Mouse (Mus musculus) spleen, adult 2 months (tissue): Measurements from ENCODE around the gene Pter. TPM values are rescaled to one million over a fixed set of nuclear protein-coding genes. Genes with fewer than 3 reads are reported as not detected.

Experiments used
- DNase-seq, 2 experiments: peaks; one replicate each; pipeline versions ENCODE4 v3.0.0 to v3.0.0-alpha.2; 2012 to 2021; ENCODE audit warnings: low spot score in 2 of 2, low read depth in 1 of 2
- H3K27ac ChIP-seq: fragments of 200-500 bp; 2 replicates; pipeline ENCODE4 v1.5.1; 2012; ENCODE audit warnings: low read length, inconsistent platforms; ENCODE audit not compliant: insufficient read depth
- H3K27me3 ChIP-seq: fragments of 200-500 bp; 2 replicates; pipeline ENCODE4 v1.6.1; 2012; ENCODE audit warnings: mild to moderate bottlenecking, moderate library complexity, low read length, inconsistent platforms; ENCODE audit not compliant: control insufficient read depth, insufficient read depth
- H3K36me3 ChIP-seq: fragments of 200-500 bp; 2 replicates; pipeline ENCODE4 v1.6.1; 2012; ENCODE audit warnings: mild to moderate bottlenecking, low read length, inconsistent platforms; ENCODE audit not compliant: control insufficient read depth, insufficient read depth
- H3K4me1 ChIP-seq: fragments of 200-500 bp; 2 replicates; pipeline ENCODE4 v1.6.1; 2011; ENCODE audit warnings: inconsistent platforms; ENCODE audit not compliant: control insufficient read depth, insufficient read depth, insufficient read length
- H3K4me3 ChIP-seq: fragments of 200-500 bp; 2 replicates; pipeline ENCODE4 v1.5.1; 2011; ENCODE audit warnings: mild to moderate bottlenecking, inconsistent platforms; ENCODE audit not compliant: insufficient read depth, insufficient read length; ENCODE audit errors: extremely low read depth
- CTCF ChIP-seq: fragments of 200-500 bp; IDR thresholded peaks from 2 replicates; pipeline ENCODE4 v1.5.1; 2011; ENCODE audit warnings: mild to moderate bottlenecking, inconsistent platforms; ENCODE audit not compliant: insufficient read depth, insufficient read length, insufficient replicate concordance; ENCODE audit errors: extremely low read depth
- POLR2A ChIP-seq: fragments of 200-500 bp; IDR thresholded peaks from 2 replicates; pipeline ENCODE4 v1.6.1; 2011; ENCODE audit warnings: low read depth, low read length, inconsistent platforms
- WGBS: fragments of 180-500 bp; shearing (Covaris S2); methylation state at CpG from one replicate; pipeline ENCODE4 v1.1.7; 2018; 5-methylcytosine and 5-hydroxymethylcytosine counted together
- polyA plus RNA-seq: library from polyadenylated mRNA; depleted of rRNA; stranded (reverse); fragments of >200 nt; gene quantifications from 2 replicates; pipeline ENCODE4 v1.2.3, GENCODE M21; 2012

The Pter gene
- polyA plus RNA-seq, 1 experiment = 0.54 TPM

- H3K27me3 ChIP-seq = peaks cover 16% of the 10 kb centered on the region
- no peak overlapping the region for H3K27ac ChIP-seq
- H3K4me3 ChIP-seq = no peak overlapping the region
- TF ChIP-seq POLR2A (no peak), CTCF (no peak)
- H3K4me1 ChIP-seq = peaks cover 8% of the 10 kb centered on the region
- 33% methylated on average over 18 of the region's 18 CpGs for WGBS
- no peak for DNase-seq
- no peaks in the 10 kb centered on the region for H3K36me3 ChIP-seq
Measured at GRCm38 (mm10) chr2:13009261-13009972, 85.6 kb downstream of the Pter start.

- 10% methylated on average over 31 of the region's 31 CpGs for WGBS
- Histone ChIP-seq H3K4me3 (peak overlapping the region; percentile 33; the same call in 1 of the 2 replicates), H3K36me3 (no peaks in the 10 kb centered on the region), H3K27me3 (peaks cover 16% of the 10 kb centered on the region), H3K4me1 (peaks cover 8% of the 10 kb centered on the region), H3K27ac (no peak overlapping the region)
- TF ChIP-seq CTCF = no peak
- TF ChIP-seq POLR2A = no peak
- peak in 1 of 2 experiments; percentile 3 for DNase-seq
Measured at GRCm38 (mm10) chr2:13010030-13010459, 86.2 kb downstream of the Pter start.

GRCm38 (mm10) chr2:13010460-13011341 is 86.9 kb downstream of the Pter start:
- peak in 1 of 2 experiments; percentile 4 for DNase-seq
- Histone ChIP-seq H3K36me3 (no peaks in the 10 kb centered on the region), H3K4me3 (peak overlapping the region; percentile 39; the same call in 1 of the 2 replicates), H3K4me1 (peaks cover 8% of the 10 kb centered on the region), H3K27me3 (peaks cover 16% of the 10 kb centered on the region), H3K27ac (no peak overlapping the region)
- no peak for TF ChIP-seq POLR2A
- no peak for TF ChIP-seq CTCF
- 3% methylated on average over 67 of the region's 75 CpGs for WGBS

- Histone ChIP-seq H3K36me3 (no peaks in the 10 kb centered on the region), H3K4me3 (peak within 1 kb of the TSS; percentile 39; the same call in 1 of the 2 replicates), H3K4me1 (peaks cover 8% of the 10 kb centered on the region), H3K27me3 (peaks cover 16% of the 10 kb centered on the region), H3K27ac (no peak within 1 kb of the TSS)
- WGBS = 2% methylated on average over 19 of the region's 19 CpGs
- TF ChIP-seq POLR2A = no peak
- TF ChIP-seq CTCF = no peak
- no peak for DNase-seq
Measured at GRCm38 (mm10) chr2:13011472-13011871, 87.6 kb downstream of the Pter start, which contains the start of gene C1ql3. Gene C1ql3 (minus strand): TSS chr2:13011806.

- H3K36me3 ChIP-seq = no peaks in the 10 kb centered on the region
- H3K4me3 ChIP-seq = no peak overlapping the region
- peaks cover 16% of the 10 kb centered on the region for H3K27me3 ChIP-seq
- peaks cover 8% of the 10 kb centered on the region for H3K4me1 ChIP-seq
- no peak overlapping the region for H3K27ac ChIP-seq
- WGBS = 65% methylated on average over 3 of the region's 3 CpGs
- no peak for DNase-seq
- TF ChIP-seq CTCF (no peak), POLR2A (no peak)
Measured at GRCm38 (mm10) chr2:13011973-13012372, 88.1 kb downstream of the Pter start.

GRCm38 (mm10) chr2:13018382-13018781 is 94.5 kb downstream of the Pter start:
- Histone ChIP-seq H3K4me3 (no peak overlapping the region), H3K27ac (no peak overlapping the region), H3K27me3 (no peaks in the 10 kb centered on the region), H3K4me1 (no peaks in the 10 kb centered on the region), H3K36me3 (no peaks in the 10 kb centered on the region)
- DNase-seq = no peak
- no peak for TF ChIP-seq CTCF
- TF ChIP-seq POLR2A = no peak
- 70% methylated on average over 5 of the region's 5 CpGs for WGBS
